Mouse (Mus musculus) bone marrow, adult 2 months (tissue): ENCODE results near the gene Pde7b.

ENCODE experiments used
- CTCF ChIP-seq: fragments of 200-500 bp; IDR thresholded peaks from 2 replicates; pipeline ENCODE4 v1.5.1; 2011; ENCODE audit warnings: low read length, control low read depth; ENCODE audit not compliant: control insufficient read depth, insufficient read depth
- POLR2A ChIP-seq: fragments of 200-500 bp; IDR thresholded peaks from 2 replicates; pipeline ENCODE4 v1.6.1; 2011; ENCODE audit warnings: low read depth, mild to moderate bottlenecking, control low read depth, low read length, borderline replicate concordance; ENCODE audit not compliant: control insufficient read depth

DNA sequence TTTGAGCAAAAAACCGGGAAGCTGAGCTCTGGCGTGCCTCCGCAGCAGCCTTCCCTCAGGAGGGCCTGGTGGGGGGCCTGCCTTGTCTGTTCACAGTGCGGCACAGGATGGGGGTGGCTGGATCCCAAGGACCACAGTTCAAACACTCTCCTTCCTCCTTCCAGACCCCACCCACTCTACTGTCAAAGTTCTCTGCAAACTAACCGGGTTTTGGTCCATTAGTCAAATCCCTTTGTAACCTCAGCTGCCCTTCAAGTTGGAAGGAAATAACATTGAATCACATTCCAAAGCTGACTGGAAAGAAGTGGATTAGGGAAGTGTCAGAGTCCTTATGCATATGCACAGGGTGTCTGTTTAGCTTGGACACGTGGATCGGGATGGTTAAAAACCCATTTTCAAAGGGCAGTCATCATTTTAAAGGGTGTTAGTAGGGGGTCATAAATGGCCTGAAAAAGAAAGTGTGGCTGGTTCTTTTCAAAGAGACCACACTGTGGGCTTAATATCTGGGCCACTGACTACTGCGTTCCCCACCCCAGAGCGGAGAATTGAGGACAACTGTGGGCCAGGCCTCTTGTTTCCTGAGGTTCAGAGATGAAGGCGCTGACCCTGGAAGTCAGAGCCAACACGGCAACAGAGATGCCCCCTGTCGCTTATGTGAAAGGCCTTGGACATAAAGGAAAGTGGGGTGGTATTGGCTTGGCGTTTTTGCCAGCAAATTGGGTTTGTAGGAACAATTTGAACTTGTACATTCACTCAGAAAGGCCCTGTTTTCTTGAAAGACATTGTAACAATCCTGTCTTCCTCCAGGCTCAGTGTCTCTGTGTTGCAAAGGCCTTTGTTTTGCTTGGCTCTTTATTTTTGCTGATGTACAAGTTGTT lies 175.8 kb downstream of the Pde7b start:
- TF ChIP-seq POLR2A (no peak), CTCF (no peak)
